Mouse (Mus musculus): ENCODE data around the gene Mfn1.

DNA sequence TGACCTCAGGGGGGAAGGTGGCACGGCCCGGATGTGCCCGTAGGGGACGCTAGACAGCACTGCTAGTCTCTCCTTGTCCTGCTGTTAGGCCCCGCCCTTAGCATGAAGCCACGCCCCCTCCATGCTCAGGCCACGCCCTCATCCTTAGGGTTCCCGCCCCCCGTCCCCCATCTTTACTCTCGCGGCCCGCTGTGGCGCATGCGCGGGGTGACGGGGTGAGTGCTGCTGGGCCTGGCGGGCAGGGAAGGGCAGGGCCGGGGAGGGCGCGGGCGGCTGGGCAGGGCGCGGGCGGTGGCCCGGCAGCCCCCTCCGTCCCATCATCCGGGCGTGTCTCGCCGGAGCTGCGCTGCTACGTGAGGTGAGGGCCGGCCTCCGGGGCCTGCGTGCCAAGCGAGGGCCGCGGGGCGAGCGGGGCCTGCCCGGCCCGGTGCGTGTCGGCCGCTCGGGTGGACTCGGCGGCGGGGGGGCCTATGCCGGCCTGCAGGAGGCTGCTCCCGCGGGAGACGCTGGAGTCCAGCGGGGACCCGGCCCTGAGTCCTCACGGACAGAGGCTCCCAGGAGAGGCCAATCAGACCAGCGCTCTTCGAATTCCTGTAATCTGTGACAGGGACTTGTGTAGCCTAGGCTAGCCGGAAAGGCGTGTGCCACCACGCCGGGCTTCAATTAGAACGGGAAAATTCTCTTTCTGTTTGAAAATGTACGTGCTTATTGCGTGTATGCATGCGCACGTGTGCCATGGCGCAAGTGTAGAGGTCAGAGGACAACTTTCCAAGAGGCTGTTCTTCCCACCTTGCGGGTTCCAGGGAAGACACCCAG, 18.7 kb upstream of the Mfn1 start:
- TF ChIP-seq CTCF (IDR thresholded peaks at IDR 0.05; ENCODE audit: low read depth, low read length) (peak; percentile 51; the same call in 1 of the 2 replicates), TAL1 (conservative IDR thresholded peaks at IDR 0.05; ENCODE audit: low read depth, low read length) (no peak), GATA1 (IDR thresholded peaks at IDR 0.05; ENCODE audit: borderline replicate concordance, low read length) (no peak)
